Mouse (Mus musculus): Measurements from ENCODE around the gene Sh3bp2.

DNA sequence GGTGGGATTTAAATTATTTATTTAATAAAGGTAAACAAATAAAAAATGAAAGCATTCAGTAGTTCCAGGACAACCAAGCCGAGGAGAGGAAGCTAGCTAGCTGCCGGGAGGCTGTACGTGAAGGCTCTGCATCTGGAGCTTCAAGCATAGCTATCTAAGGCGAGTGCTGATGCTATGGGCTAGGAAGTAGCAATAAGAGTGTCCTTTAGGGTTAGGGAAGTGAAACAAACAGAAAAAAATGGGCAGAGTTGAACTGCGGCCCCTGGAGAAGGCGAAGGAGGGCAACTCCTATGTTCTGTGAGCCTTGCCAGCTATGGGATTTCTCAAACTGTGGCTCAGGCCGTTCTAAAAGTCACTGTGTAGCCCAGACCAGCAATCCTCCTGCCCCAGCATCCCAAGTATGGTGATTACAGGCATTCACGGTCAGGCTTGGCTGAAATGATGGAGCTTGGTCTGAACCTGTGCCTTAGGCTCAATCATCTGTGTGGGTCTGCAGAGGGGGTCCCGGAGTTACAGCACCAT, 6.2 kb upstream of the Sh3bp2 start:
- no peak for TF ChIP-seq POLR2A (IDR thresholded peaks at IDR 0.05; ENCODE audit: low read depth, low read length)
- TF ChIP-seq CTCF (IDR thresholded peaks at IDR 0.05; ENCODE audit: extremely low read depth, insufficient read length, insufficient replicate concordance, low read depth, low read length), result no peak

Measured in small intestine, adult 2 months (tissue).